Mouse (Mus musculus) cerebellum, adult (tissue): ENCODE measurements around the gene March7.

Experiments used
- ATAC-seq: cut with Nextera tagmentation; 2 replicates; pipeline ENCODE4 v1.9.2; 2017; ENCODE audit warnings: mild to moderate bottlenecking, moderate library complexity, mixed read lengths; ENCODE audit not compliant: insufficient number of reproducible peaks, low FRiP score, low TSS enrichment

March7 gene

GRCm38 (mm10) chr2:60212488-60212887 is 2.8 kb downstream of the March7 start:
- no peak for ATAC-seq

- ATAC-seq, result no peak
Measured at GRCm38 (mm10) chr2:60214683-60215082, 5.0 kb downstream of the March7 start.

GRCm38 (mm10) chr2:60216547-60217153 is 7.0 kb downstream of the March7 start:
- no peak for ATAC-seq

DNA sequence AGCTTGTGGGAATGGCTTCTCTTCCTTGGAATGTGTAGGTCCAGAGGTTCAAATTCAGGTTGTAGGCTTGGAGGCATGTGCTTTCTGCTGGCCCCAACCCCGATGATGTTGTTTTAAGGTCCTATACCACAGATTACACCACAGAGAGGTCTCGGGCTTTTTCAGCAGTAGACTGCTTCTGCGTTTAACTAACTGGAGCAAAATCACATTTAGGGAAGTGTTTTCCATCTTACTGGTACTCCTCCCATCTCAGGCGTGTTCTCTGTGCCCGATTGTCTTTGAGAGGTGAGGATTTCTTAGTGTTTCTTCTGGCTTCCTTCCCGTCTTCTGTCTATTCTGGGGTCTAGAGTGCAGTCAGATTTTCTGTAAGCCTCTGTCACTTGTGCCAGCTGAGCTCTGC is 7.9 kb downstream of the March7 start:
- no peak for ATAC-seq

DNA sequence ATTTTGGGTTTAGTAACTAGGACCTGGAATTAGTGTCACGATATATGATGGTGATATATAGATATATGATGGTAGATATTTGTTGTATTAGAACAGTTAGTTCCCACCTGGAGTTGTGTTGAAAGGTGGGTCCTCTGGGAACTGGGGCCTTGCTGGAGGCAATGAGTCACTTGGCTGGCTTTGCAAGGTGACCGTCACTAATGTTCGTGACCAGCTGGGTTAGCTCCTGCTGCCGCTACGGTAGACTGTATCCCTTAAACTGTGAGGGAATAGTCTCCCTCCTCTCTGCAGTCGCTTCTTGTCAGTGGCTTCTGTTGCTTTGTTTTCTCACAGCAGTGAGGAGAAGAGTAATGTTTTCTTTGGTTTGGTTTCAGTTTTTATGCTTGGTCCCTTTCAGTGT is 11.5 kb downstream of the March7 start:
- no peak for ATAC-seq

- no peak for ATAC-seq
Measured at GRCm38 (mm10) chr2:60221954-60222353, 12.3 kb downstream of the March7 start.

DNA sequence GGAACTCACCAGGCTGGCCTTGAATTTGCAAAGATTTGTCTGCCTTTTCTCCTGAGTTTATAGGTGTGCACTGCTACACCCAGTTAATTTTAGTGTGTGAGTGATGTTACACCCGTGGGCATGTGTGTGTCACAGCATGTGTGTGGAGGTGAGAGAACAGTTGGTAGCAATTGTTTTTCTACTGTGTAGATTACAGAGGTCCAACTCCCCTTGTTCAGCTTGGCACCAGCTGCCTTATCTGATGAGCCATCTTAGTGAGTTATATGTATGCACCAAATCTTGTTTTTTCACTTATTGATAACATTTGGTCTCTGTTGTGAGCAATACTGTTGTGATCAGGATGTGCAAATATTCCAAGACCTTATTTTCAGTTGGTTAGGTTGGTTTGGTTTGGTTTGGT is 13.8 kb downstream of the March7 start:
- no peak for ATAC-seq

DNA sequence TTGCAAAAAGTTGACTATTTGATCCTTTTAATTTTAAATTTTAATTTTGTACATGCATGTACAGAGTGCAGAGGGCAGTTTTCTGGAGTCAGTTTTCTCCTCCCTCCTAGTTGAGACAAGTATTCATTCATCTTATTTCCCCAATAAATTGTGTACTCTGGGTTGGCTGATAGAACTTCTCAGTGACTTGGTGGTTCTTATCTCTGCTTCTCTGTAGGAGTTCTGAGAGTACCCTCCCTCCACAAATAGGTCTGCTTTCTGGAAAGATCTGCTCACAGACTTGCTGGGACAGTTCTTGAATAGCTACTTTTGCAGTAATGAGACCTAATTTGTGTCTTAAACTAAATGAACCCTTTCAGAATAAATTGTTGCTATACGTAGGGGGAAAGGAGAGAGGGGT is 18.8 kb downstream of the March7 start:
- no peak for ATAC-seq

- no peak for ATAC-seq
Measured at GRCm38 (mm10) chr2:60230361-60230760, 20.7 kb downstream of the March7 start.

DNA sequence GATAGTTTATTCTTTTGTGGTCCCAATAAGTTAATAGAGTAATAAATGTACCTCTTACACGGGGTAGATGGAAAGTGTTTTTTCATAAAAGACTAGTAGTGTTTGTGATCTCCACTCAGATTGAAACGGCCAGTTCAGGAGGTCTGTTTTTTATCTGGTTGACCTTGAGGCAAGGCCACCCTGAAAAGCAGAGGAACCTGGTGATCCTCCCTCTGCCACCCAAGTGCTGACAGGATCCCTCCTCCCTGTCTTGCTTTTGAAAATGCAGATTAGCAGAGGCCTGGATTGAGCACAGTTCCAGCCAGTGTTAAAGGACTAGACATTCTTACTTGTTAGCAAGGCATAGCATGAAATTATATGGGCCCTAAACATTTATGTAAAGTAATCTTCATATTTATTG is 23.5 kb downstream of the March7 start:
- ATAC-seq, result no peak

- no peak for ATAC-seq
Measured at GRCm38 (mm10) chr2:60234506-60234905, 24.8 kb downstream of the March7 start.

DNA sequence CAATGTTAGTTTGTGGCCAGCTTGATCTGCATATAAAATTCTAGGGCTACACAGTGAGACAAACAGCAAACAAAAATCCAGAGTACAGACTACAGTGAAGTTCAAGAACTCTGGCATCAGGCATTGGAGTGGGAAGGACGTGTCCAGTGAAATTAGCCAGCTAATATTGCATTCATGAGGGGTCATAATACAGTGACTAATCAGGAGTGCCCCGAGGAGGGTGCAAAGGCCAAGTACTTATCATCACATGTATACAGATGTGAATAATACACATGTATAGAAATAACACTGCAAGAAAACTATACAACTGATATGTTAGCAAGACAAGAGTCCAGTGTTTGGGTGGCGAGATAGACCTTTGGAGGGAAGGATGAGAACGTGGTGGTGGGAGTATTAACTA is 43.1 kb downstream of the March7 start:
- no peak for ATAC-seq

- no peak for ATAC-seq
Measured at GRCm38 (mm10) chr2:60253506-60253905, 43.8 kb downstream of the March7 start.

- no peak for ATAC-seq
Measured at GRCm38 (mm10) chr2:60256751-60257150, 47.1 kb downstream of the March7 start.

DNA sequence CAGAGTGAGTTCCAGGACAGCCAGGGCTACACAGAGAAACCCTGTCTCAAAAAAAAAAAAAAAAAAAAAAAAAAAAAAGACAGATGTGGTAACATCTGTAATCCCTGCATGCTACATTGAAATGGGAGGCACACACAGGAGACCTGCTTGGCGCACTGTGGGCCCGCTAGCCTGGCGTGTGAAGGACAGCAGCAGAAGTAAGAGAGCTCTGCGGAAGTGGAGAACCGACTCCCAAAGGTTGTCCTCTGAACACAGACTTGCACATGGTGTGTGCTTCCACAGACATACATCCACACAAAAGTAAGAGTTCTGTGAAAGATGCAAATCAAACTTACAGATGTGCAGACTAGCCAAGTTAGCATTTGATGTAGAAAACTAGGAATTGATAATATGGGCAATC is 49.5 kb downstream of the March7 start:
- ATAC-seq, result no peak

- ATAC-seq, result no peak
Measured at GRCm38 (mm10) chr2:60260621-60261350, 51.1 kb downstream of the March7 start.

GRCm38 (mm10) chr2:60267567-60267966 is 57.9 kb downstream of the March7 start:
- no peak for ATAC-seq

GRCm38 (mm10) chr2:60269856-60270479 is 60.3 kb downstream of the March7 start:
- no peak for ATAC-seq

DNA sequence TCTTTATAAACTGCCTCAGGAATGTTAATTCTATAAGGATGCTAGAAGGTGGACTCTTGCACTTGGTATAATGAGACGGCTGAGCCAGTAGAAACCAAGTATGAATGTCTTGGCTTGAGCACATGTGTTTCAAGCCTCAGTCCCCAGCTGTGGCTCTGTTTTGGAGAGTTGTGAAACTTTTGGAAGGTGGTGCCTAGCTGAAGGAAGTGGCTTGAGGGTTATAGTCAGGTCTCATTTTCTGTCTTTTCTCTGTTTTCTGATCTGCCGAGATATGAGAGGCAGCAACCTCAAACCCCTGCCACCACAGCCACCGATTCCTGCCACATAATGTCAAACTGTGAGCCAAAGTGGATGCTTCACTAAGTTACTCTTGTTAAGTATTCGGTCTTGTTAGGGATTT is 68.9 kb downstream of the March7 start:
- ATAC-seq, result no peak

- no peak for ATAC-seq
Measured at GRCm38 (mm10) chr2:60282625-60283024, 72.9 kb downstream of the March7 start.

GRCm38 (mm10) chr2:60283208-60283750 is 73.6 kb downstream of the March7 start:
- no peak for ATAC-seq
